Mouse (Mus musculus) heart, postnatal 0 days (tissue): ENCODE results near the gene Rtn4. TPM values are rescaled to one million over a fixed set of nuclear protein-coding genes. Genes with fewer than 3 reads are reported as not detected.
"Not testable (repeated sequence)": the region's sequence is repeated elsewhere in the genome, so short reads cannot be mapped to it uniquely, and the experiment has no call there.

Experiments used
- ATAC-seq: fragments of 200-750 bp; cut with Nextera tagmentation; 2 replicates; pipeline ENCODE4 v1.8.0; 2017; ENCODE audit warnings: low read depth, moderate number of reproducible peaks, moderate library complexity; ENCODE audit not compliant: insufficient read depth
- DNase-seq: peaks from one replicate; pipeline ENCODE4 v3.0.0-alpha.2; 2016; ENCODE audit warnings: low spot score
- H3K27ac ChIP-seq: fragments of 300-500 bp; sonication (generic); 2 replicates; pipeline ENCODE4 v1.5.1; 2014; ENCODE audit warnings: low read depth, mild to moderate bottlenecking
- H3K27me3 ChIP-seq: fragments of 300-500 bp; sonication (generic); 2 replicates; pipeline ENCODE4 v1.6.1; 2014; ENCODE audit warnings: low read length, mixed read lengths; ENCODE audit not compliant: control insufficient read depth, insufficient read depth
- H3K36me3 ChIP-seq: fragments of 300-500 bp; sonication (generic); replicated peaks from 2 replicates; pipeline ENCODE4 v1.6.1; 2014; ENCODE audit warnings: low read length, mixed read lengths; ENCODE audit not compliant: control insufficient read depth, insufficient read depth
- H3K4me1 ChIP-seq: fragments of 300-500 bp; sonication (generic); 2 replicates; pipeline ENCODE4 v1.6.1; 2014; ENCODE audit warnings: antibody characterized with exemption; ENCODE audit not compliant: control insufficient read depth, insufficient read depth
- H3K4me2 ChIP-seq: fragments of 300-500 bp; sonication (generic); 2 replicates; pipeline ENCODE4 v1.6.1; 2014; ENCODE audit warnings: low read depth, mild to moderate bottlenecking, low read length, moderate library complexity
- H3K4me3 ChIP-seq: fragments of 300-500 bp; sonication (generic); 2 replicates; pipeline ENCODE4 v1.5.1; 2014; ENCODE audit warnings: low read depth, low read length
- H3K9ac ChIP-seq: fragments of 300-500 bp; sonication (generic); replicated peaks from 2 replicates; pipeline ENCODE4 v1.6.1; 2014; ENCODE audit warnings: low read depth, low read length, mixed read lengths
- H3K9me3 ChIP-seq: fragments of 300-500 bp; sonication (generic); replicated peaks from 2 replicates; pipeline ENCODE4 v1.6.1; 2016; ENCODE audit warnings: low read length; ENCODE audit not compliant: control insufficient read depth
- CTCF ChIP-seq: IDR thresholded peaks from 2 replicates; pipeline ENCODE4 v1.5.1; 2016; ENCODE audit warnings: antibody characterized with exemption, control low read depth, low read depth
- EP300 ChIP-seq: IDR thresholded peaks from 2 replicates; pipeline ENCODE4 v1.6.1; 2016; ENCODE audit warnings: antibody characterized with exemption, low read depth
- WGBS: fragments of 180-500 bp; shearing (Covaris S2); extraction: QIAGEN DNeasy Blood & Tissue Kit; methylation state at CpG from one replicate; pipeline ENCODE4 v1.1.7; 2014; 5-methylcytosine and 5-hydroxymethylcytosine counted together
- polyA plus RNA-seq: library from polyadenylated mRNA; unstranded; fragments of >200 nt; fragmentation: Nextera tagmentation; extraction: Ambion mirVana; gene quantifications from 2 replicates; pipeline ENCODE4 v1.2.1, GENCODE M21; 2015
- total RNA-seq: library from RNA; depleted of rRNA; stranded (reverse); fragments of >200 nt; gene quantifications from 2 replicates; pipeline ENCODE4 v1.2.3, GENCODE M21; 2014; ENCODE audit warnings: low replicate concordance; rRNA removed

Gene Rtn4
- 149 and 154 TPM in 2 replicates for total RNA-seq
- polyA plus RNA-seq: 48.0 and 48.9 TPM in 2 replicates

GRCm38 (mm10) chr11:29692683-29693272, at the start of gene Rtn4:
Gene Rtn4, plus strand, starts transcription at chr11:29692947.
- Histone ChIP-seq H3K9ac (peak within 1 kb of the TSS; percentile 98), H3K27ac (peak within 1 kb of the TSS; percentile 99), H3K36me3 (no peaks in the 10 kb centered on the region), H3K4me1 (peaks cover 18% of the 10 kb centered on the region), H3K27me3 (no peaks in the 10 kb centered on the region), H3K9me3 (no peaks in the 10 kb centered on the region), H3K4me2 (peak within 1 kb of the TSS; percentile 67), H3K4me3 (peak within 1 kb of the TSS; percentile 100)
- WGBS: 0% methylated on average over 41 of the region's 43 CpGs
- ATAC-seq (peak; percentile 95), DNase-seq (peak; percentile 100)
- TF ChIP-seq EP300 (peak; percentile 79; the same call in 1 of the 2 replicates), CTCF (no peak; the same call in 1 of the 2 replicates)

GRCm38 (mm10) chr11:29644421-29644820, 48.3 kb upstream of the Rtn4 start:
- Histone ChIP-seq H3K27me3 (no peaks in the 10 kb centered on the region), H3K4me1 (peaks cover 22% of the 10 kb centered on the region), H3K27ac (no peak overlapping the region), H3K9me3 (no peaks in the 10 kb centered on the region), H3K4me3 (no peak overlapping the region), H3K36me3 (no peaks in the 10 kb centered on the region), H3K9ac (no peak overlapping the region), H3K4me2 (no peak overlapping the region)
- DNase-seq: no peak
- ATAC-seq: no peak
- WGBS: 90% methylated on average over 1 of the region's 1 CpGs
- TF ChIP-seq CTCF: no peak
- TF ChIP-seq EP300: no peak

- no peak overlapping the region for H3K4me3 ChIP-seq
- H3K9me3 ChIP-seq: no peaks in the 10 kb centered on the region
- peak overlapping the region; percentile 36; the same call in 1 of the 2 replicates for H3K27ac ChIP-seq
- peak; percentile 45 for DNase-seq
- H3K36me3 ChIP-seq: no peaks in the 10 kb centered on the region
- ATAC-seq: peak; percentile 49
- 62% methylated on average over 5 of the region's 5 CpGs for WGBS
- H3K9ac ChIP-seq: no peak overlapping the region
- no peaks in the 10 kb centered on the region for H3K27me3 ChIP-seq
- TF ChIP-seq EP300 (no peak), CTCF (no peak)
- peaks cover 22% of the 10 kb centered on the region for H3K4me1 ChIP-seq
- no peak overlapping the region for H3K4me2 ChIP-seq
Observed at GRCm38 (mm10) chr11:29645411-29646066, 47.2 kb upstream of the Rtn4 start.

GRCm38 (mm10) chr11:29647568-29648319, 45.0 kb upstream of the Rtn4 start:
- DNase-seq (no peak), ATAC-seq (no peak; the same call in 1 of the 2 replicates)
- Histone ChIP-seq H3K4me3 (peak overlapping the region; percentile 14; the same call in 1 of the 2 replicates), H3K36me3 (no peaks in the 10 kb centered on the region), H3K27me3 (no peaks in the 10 kb centered on the region), H3K4me1 (peaks cover 18% of the 10 kb centered on the region), H3K9me3 (no peaks in the 10 kb centered on the region), H3K9ac (no peak overlapping the region), H3K27ac (peak overlapping the region; percentile 23; the same call in 1 of the 2 replicates), H3K4me2 (peak overlapping the region; percentile 29)
- 41% methylated on average over 6 of the region's 6 CpGs for WGBS
- TF ChIP-seq EP300: no peak
- TF ChIP-seq CTCF: no peak

- not testable (repeated sequence) for H3K27ac ChIP-seq, H3K27me3 ChIP-seq, H3K4me1 ChIP-seq, H3K9me3 ChIP-seq, H3K36me3 ChIP-seq, H3K4me2 ChIP-seq, ATAC-seq, H3K4me3 ChIP-seq, H3K9ac ChIP-seq, DNase-seq
- WGBS: 85% methylated on average over 3 of the region's 3 CpGs
Observed at GRCm38 (mm10) chr11:29655381-29655780, 37.4 kb upstream of the Rtn4 start.
